Comparison of ENCODE assay signal across 9 mouse cellular contexts in genomic region chr1:155698373-155699159, GRCm38 (mm10). TPM values are rescaled to one million over a fixed set of nuclear protein-coding genes. Genes with fewer than 3 reads are reported as not detected.
DNase-seq lines count a peak whose midpoint lies in the region.
"Had no signal": no experiment of that assay in that cellular context is flagged by ENCODE, and none has a peak within 500 bp of the region (broad histone marks: within the 10 kb centered on the region; RNA-seq: fewer than 3 reads in every experiment).

No protein-coding gene starts in this region.

- peak; percentile 65 to 68 for DNase-seq in left cerebral cortex, adult 18-20 months (ENCODE audit: low spot score in 2 of 2)
- DNase-seq in left cerebral cortex, adult 11 months (ENCODE audit: low spot score), result no peak
- DNase-seq in cerebellum, postnatal 25 days, result peak; percentile 62 to 79
- peak; percentile 4 to 43 for DNase-seq in kidney, postnatal 36 days
- peak; percentile 52 for DNase-seq in right cerebral cortex, adult 18-20 months
- no peak for DNase-seq in lung, postnatal 10 days
- DNase-seq in adrenal gland, postnatal 25 days, result no peak
- DNase-seq in embryo, embryonic 10 days (ENCODE audit: low spot score), result no peak

RNA-seq across cellular contexts. Expression of gene Lhx4, which starts 52.9 kb away (rescaled TPM):
- not detected for total RNA-seq in left cerebral cortex, adult 18-20 months (2021)
- 0.06 TPM in 1 of 2 replicates, not detected in the other for total RNA-seq in adrenal gland, postnatal 25 days (2021)
- total RNA-seq: layer of hippocampus, postnatal 36 days had no signal

Comparison
In these comparisons a context has a peak if more than half of its experiments do, and no peak if none do; other contexts are left out.
1. DNase-seq: peak in left cerebral cortex, adult 18-20 months (2 of 2), cerebellum, postnatal 25 days (2 of 2), kidney, postnatal 36 days (2 of 2) and right cerebral cortex, adult 18-20 months (single experiment); none in left cerebral cortex, adult 11 months (single experiment), lung, postnatal 10 days (single experiment), adrenal gland, postnatal 25 days (single experiment) and embryo, embryonic 10 days (single experiment).